Mouse (Mus musculus) cerebellum, adult 18-20 months (tissue): ENCODE measurements around the gene Vwa5b2.

Experiments used
- DNase-seq, 2 experiments: peaks; one replicate each; pipeline ENCODE4 v3.0.0; 2021

Vwa5b2 gene

GRCm38 (mm10) chr16:20611357-20612227, 22.3 kb downstream of the Vwa5b2 start, which contains the start of the genes Eef1akmt4, Gm49333 and Alg3:
Eef1akmt4 (plus strand) TSS chr16:20611593.
Gm49333 (plus strand) TSS chr16:20611610.
Alg3 (minus strand) TSS chr16:20611735.
- peak; percentile 78 to 86 for DNase-seq

GRCm38 (mm10) chr16:20619541-20620398, 30.5 kb downstream of the Vwa5b2 start:
- DNase-seq = peak in 1 of 2 experiments; percentile 51

- peak in 1 of 2 experiments; percentile 28 for DNase-seq
Observed at GRCm38 (mm10) chr16:20620399-20620735, 31.1 kb downstream of the Vwa5b2 start.

GRCm38 (mm10) chr16:20620751-20621190, 31.5 kb downstream of the Vwa5b2 start:
- DNase-seq = no peak

GRCm38 (mm10) chr16:20621191-20621990, 32.1 kb downstream of the Vwa5b2 start, which contains the start of gene Camk2n2:
Camk2n2 (minus strand) TSS chr16:20621287.
- DNase-seq = peak; percentile 86 to 87

GRCm38 (mm10) chr16:20621991-20622685, 32.9 kb downstream of the Vwa5b2 start:
- DNase-seq = peak; percentile 79 to 87

- DNase-seq = no peak
Observed at GRCm38 (mm10) chr16:20623211-20623610, 33.9 kb downstream of the Vwa5b2 start.

GRCm38 (mm10) chr16:20628871-20629391, 39.7 kb downstream of the Vwa5b2 start:
- no peak for DNase-seq

GRCm38 (mm10) chr16:20629731-20630634, 40.7 kb downstream of the Vwa5b2 start, which contains the start of gene Ece2:
Ece2 (plus strand) TSS chr16:20629828.
- peak; percentile 59 to 76 for DNase-seq

- DNase-seq = no peak
Observed at GRCm38 (mm10) chr16:20637410-20637809, 48.1 kb downstream of the Vwa5b2 start.

- DNase-seq = no peak
Observed at GRCm38 (mm10) chr16:20638367-20638766, 49.1 kb downstream of the Vwa5b2 start.

- peak; percentile 80 to 83 for DNase-seq
Observed at GRCm38 (mm10) chr16:20642161-20642560, 52.9 kb downstream of the Vwa5b2 start.

GRCm38 (mm10) chr16:20643911-20644310, 54.6 kb downstream of the Vwa5b2 start:
- DNase-seq = no peak

- DNase-seq = peak; percentile 97 to 98
Observed at GRCm38 (mm10) chr16:20651076-20651946, 62.0 kb downstream of the Vwa5b2 start, which contains the start of gene Psmd2. Psmd2 (plus strand) TSS chr16:20651652.

GRCm38 (mm10) chr16:20651947-20652310, 62.7 kb downstream of the Vwa5b2 start:
- DNase-seq = no peak

GRCm38 (mm10) chr16:20653315-20653714, 64.0 kb downstream of the Vwa5b2 start:
- no peak for DNase-seq
